Mouse (Mus musculus): ENCODE data around the gene Dek. TPM values are rescaled to one million over a fixed set of nuclear protein-coding genes. Genes with fewer than 3 reads are reported as not detected.

The Dek gene
- polyA plus RNA-seq, 1 experiment from 2014 or later: 155 TPM

GRCm38 (mm10) chr13:47116000-47116399 lies 10.0 kb upstream of the Dek start:
- 80% methylated on average over 3 of the region's 3 CpGs for WGBS

GRCm38 (mm10) chr13:47112924-47113323 lies 6.9 kb upstream of the Dek start:
- H3K9ac ChIP-seq (ENCODE audit: low read depth, low read length): no peak overlapping the region
- no peaks in the 10 kb centered on the region for H3K36me3 ChIP-seq (ENCODE audit: control insufficient read depth, insufficient read depth, low read length)
- H3K27me3 ChIP-seq (replicated peaks; ENCODE audit: control insufficient read depth, insufficient read depth, low read length): no peaks in the 10 kb centered on the region
- peak; percentile 71; the same call in 1 of the 2 replicates for ATAC-seq
- H3K9me3 ChIP-seq (ENCODE audit: control insufficient read depth, low read length): no peaks in the 10 kb centered on the region
- H3K27ac ChIP-seq (ENCODE audit: low read length): no peak overlapping the region
- H3K4me2 ChIP-seq (ENCODE audit: low read depth, low read length): no peak overlapping the region
- H3K4me1 ChIP-seq (ENCODE audit: control insufficient read depth, insufficient read depth, low read length): no peaks in the 10 kb centered on the region
- H3K4me3 ChIP-seq (ENCODE audit: low read length): no peak overlapping the region
- 56% methylated on average over 3 of the region's 3 CpGs for WGBS

More at GRCm38 (mm10) chr13:47116000-47116399, 10.0 kb upstream of the Dek start:
- H3K4me1 ChIP-seq (ENCODE audit: control insufficient read depth, insufficient read depth, low read length): no peaks in the 10 kb centered on the region
- no peak overlapping the region for H3K27ac ChIP-seq (ENCODE audit: low read length)
- no peak for ATAC-seq
- H3K4me3 ChIP-seq (ENCODE audit: low read length): no peak overlapping the region
- no peak overlapping the region for H3K9ac ChIP-seq (ENCODE audit: low read depth, low read length)
- H3K27me3 ChIP-seq (replicated peaks; ENCODE audit: control insufficient read depth, insufficient read depth, low read length): no peaks in the 10 kb centered on the region
- H3K4me2 ChIP-seq (ENCODE audit: low read depth, low read length): no peak overlapping the region
- H3K36me3 ChIP-seq (ENCODE audit: control insufficient read depth, insufficient read depth, low read length): no peaks in the 10 kb centered on the region
- no peaks in the 10 kb centered on the region for H3K9me3 ChIP-seq (ENCODE audit: control insufficient read depth, low read length)

GRCm38 (mm10) chr13:47112056-47112455 lies 6.1 kb upstream of the Dek start:
- 82% methylated on average over 3 of the region's 3 CpGs for WGBS
- Histone ChIP-seq H3K4me1 (ENCODE audit: control insufficient read depth, insufficient read depth, low read length) (peaks cover 2% of the 10 kb centered on the region; the same call in 1 of the 2 replicates), H3K9me3 (ENCODE audit: control insufficient read depth, low read length) (no peaks in the 10 kb centered on the region), H3K27me3 (replicated peaks; ENCODE audit: control insufficient read depth, insufficient read depth, low read length) (no peaks in the 10 kb centered on the region), H3K4me2 (ENCODE audit: low read depth, low read length) (no peak overlapping the region), H3K27ac (ENCODE audit: low read length) (no peak overlapping the region), H3K4me3 (ENCODE audit: low read length) (no peak overlapping the region), H3K36me3 (ENCODE audit: control insufficient read depth, insufficient read depth, low read length) (no peaks in the 10 kb centered on the region), H3K9ac (ENCODE audit: low read depth, low read length) (no peak overlapping the region)
- ATAC-seq: no peak

GRCm38 (mm10) chr13:47111185-47111584 lies 5.2 kb upstream of the Dek start:
- WGBS: 78% methylated on average over 3 of the region's 3 CpGs
- H3K4me3 ChIP-seq (ENCODE audit: low read length): no peak overlapping the region
- no peak overlapping the region for H3K4me2 ChIP-seq (ENCODE audit: low read depth, low read length)
- H3K36me3 ChIP-seq (ENCODE audit: control insufficient read depth, insufficient read depth, low read length): no peaks in the 10 kb centered on the region
- H3K9me3 ChIP-seq (ENCODE audit: control insufficient read depth, low read length): no peaks in the 10 kb centered on the region
- H3K27me3 ChIP-seq (replicated peaks; ENCODE audit: control insufficient read depth, insufficient read depth, low read length): no peaks in the 10 kb centered on the region
- no peak for ATAC-seq
- no peak overlapping the region for H3K9ac ChIP-seq (ENCODE audit: low read depth, low read length)
- H3K4me1 ChIP-seq (ENCODE audit: control insufficient read depth, insufficient read depth, low read length): peaks cover 4% of the 10 kb centered on the region; the same call in 1 of the 2 replicates
- H3K27ac ChIP-seq (ENCODE audit: low read length): no peak overlapping the region

- 52% methylated on average over 2 of the region's 2 CpGs for WGBS
- H3K9ac ChIP-seq (ENCODE audit: low read depth, low read length): no peak overlapping the region
- no peaks in the 10 kb centered on the region for H3K36me3 ChIP-seq (ENCODE audit: control insufficient read depth, insufficient read depth, low read length)
Observed at GRCm38 (mm10) chr13:47109239-47109638, 3.2 kb upstream of the Dek start.

GRCm38 (mm10) chr13:47106580-47106888 lies 533 bp upstream of the Dek start:
- under 1% methylated on average over 20 of the region's 20 CpGs for WGBS
- peak overlapping the region; percentile 100 for H3K27ac ChIP-seq (ENCODE audit: low read length)
- H3K4me2 ChIP-seq (ENCODE audit: low read depth, low read length): peak overlapping the region; percentile 77
- H3K9ac ChIP-seq (ENCODE audit: low read depth, low read length): peak overlapping the region; percentile 96
- H3K4me3 ChIP-seq (ENCODE audit: low read length): peak overlapping the region; percentile 96
- no peaks in the 10 kb centered on the region for H3K9me3 ChIP-seq (ENCODE audit: control insufficient read depth, low read length)
- H3K36me3 ChIP-seq (ENCODE audit: control insufficient read depth, insufficient read depth, low read length): no peaks in the 10 kb centered on the region
- no peaks in the 10 kb centered on the region for H3K27me3 ChIP-seq (replicated peaks; ENCODE audit: control insufficient read depth, insufficient read depth, low read length)
- peak; percentile 29; the same call in 1 of the 2 replicates for ATAC-seq
- H3K4me1 ChIP-seq (ENCODE audit: control insufficient read depth, insufficient read depth, low read length): peaks cover 17% of the 10 kb centered on the region

More at GRCm38 (mm10) chr13:47109239-47109638, 3.2 kb upstream of the Dek start:
- Histone ChIP-seq H3K4me3 (ENCODE audit: low read length) (no peak overlapping the region), H3K4me1 (ENCODE audit: control insufficient read depth, insufficient read depth, low read length) (peaks cover 6% of the 10 kb centered on the region), H3K27ac (ENCODE audit: low read length) (no peak overlapping the region), H3K9me3 (ENCODE audit: control insufficient read depth, low read length) (no peaks in the 10 kb centered on the region), H3K27me3 (replicated peaks; ENCODE audit: control insufficient read depth, insufficient read depth, low read length) (no peaks in the 10 kb centered on the region), H3K4me2 (ENCODE audit: low read depth, low read length) (no peak overlapping the region)
- ATAC-seq: no peak

- Histone ChIP-seq H3K9ac (ENCODE audit: low read depth, low read length) (peak overlapping the region; percentile 96), H3K4me2 (ENCODE audit: low read depth, low read length) (peak overlapping the region; percentile 81), H3K9me3 (ENCODE audit: control insufficient read depth, low read length) (no peaks in the 10 kb centered on the region), H3K27ac (ENCODE audit: low read length) (peak overlapping the region; percentile 100), H3K4me3 (ENCODE audit: low read length) (peak overlapping the region; percentile 96), H3K36me3 (ENCODE audit: control insufficient read depth, insufficient read depth, low read length) (no peaks in the 10 kb centered on the region), H3K27me3 (replicated peaks; ENCODE audit: control insufficient read depth, insufficient read depth, low read length) (no peaks in the 10 kb centered on the region), H3K4me1 (ENCODE audit: control insufficient read depth, insufficient read depth, low read length) (peaks cover 17% of the 10 kb centered on the region)
- under 1% methylated on average over 25 of the region's 25 CpGs for WGBS
- ATAC-seq: no peak
Observed at GRCm38 (mm10) chr13:47104856-47105541, 1.0 kb downstream of the Dek start.

GRCm38 (mm10) chr13:47104146-47104545 lies 1.9 kb downstream of the Dek start:
- Histone ChIP-seq H3K4me1 (ENCODE audit: control insufficient read depth, insufficient read depth, low read length) (peaks cover 17% of the 10 kb centered on the region), H3K9ac (ENCODE audit: low read depth, low read length) (no peak overlapping the region), H3K4me2 (ENCODE audit: low read depth, low read length) (peak overlapping the region; percentile 81), H3K9me3 (ENCODE audit: control insufficient read depth, low read length) (no peaks in the 10 kb centered on the region), H3K4me3 (ENCODE audit: low read length) (peak overlapping the region; percentile 96), H3K27ac (ENCODE audit: low read length) (no peak overlapping the region), H3K36me3 (ENCODE audit: control insufficient read depth, insufficient read depth, low read length) (no peaks in the 10 kb centered on the region), H3K27me3 (replicated peaks; ENCODE audit: control insufficient read depth, insufficient read depth, low read length) (no peaks in the 10 kb centered on the region)
- 17% methylated on average over 2 of the region's 2 CpGs for WGBS
- ATAC-seq: no peak

- Histone ChIP-seq H3K27me3 (replicated peaks; ENCODE audit: control insufficient read depth, insufficient read depth, low read length) (no peaks in the 10 kb centered on the region), H3K36me3 (ENCODE audit: control insufficient read depth, insufficient read depth, low read length) (0 out of 2 replicates have a peak, but pooled peaks cover 2% of the 10 kb centered on the region), H3K4me2 (ENCODE audit: low read depth, low read length) (no peak overlapping the region), H3K9me3 (ENCODE audit: control insufficient read depth, low read length) (no peaks in the 10 kb centered on the region), H3K4me1 (ENCODE audit: control insufficient read depth, insufficient read depth, low read length) (peaks cover 13% of the 10 kb centered on the region), H3K4me3 (ENCODE audit: low read length) (no peak overlapping the region), H3K27ac (ENCODE audit: low read length) (no peak overlapping the region), H3K9ac (ENCODE audit: low read depth, low read length) (no peak overlapping the region)
- ATAC-seq: no peak
- 90% methylated on average over 2 of the region's 2 CpGs for WGBS
Observed at GRCm38 (mm10) chr13:47100587-47100986, 5.4 kb downstream of the Dek start.

GRCm38 (mm10) chr13:47099265-47099664 lies 6.7 kb downstream of the Dek start:
- H3K9ac ChIP-seq (ENCODE audit: low read depth, low read length): no peak overlapping the region
- H3K4me3 ChIP-seq (ENCODE audit: low read length): no peak overlapping the region
- H3K4me1 ChIP-seq (ENCODE audit: control insufficient read depth, insufficient read depth, low read length): peaks cover 11% of the 10 kb centered on the region
- no peak overlapping the region for H3K27ac ChIP-seq (ENCODE audit: low read length)
- 75% methylated on average over 7 of the region's 7 CpGs for WGBS
- no peaks in the 10 kb centered on the region for H3K27me3 ChIP-seq (replicated peaks; ENCODE audit: control insufficient read depth, insufficient read depth, low read length)
- ATAC-seq: no peak
- H3K4me2 ChIP-seq (ENCODE audit: low read depth, low read length): no peak overlapping the region
- 0 out of 2 replicates have a peak, but pooled peaks cover 2% of the 10 kb centered on the region for H3K36me3 ChIP-seq (ENCODE audit: control insufficient read depth, insufficient read depth, low read length)
- no peaks in the 10 kb centered on the region for H3K9me3 ChIP-seq (ENCODE audit: control insufficient read depth, low read length)

Measured in intestine, embryonic 16.5 days (tissue).